Mouse (Mus musculus) liver, adult 2 months (tissue): Measurements from ENCODE around the gene Adap1.

Source experiments
- CTCF ChIP-seq: fragments of 200-500 bp; IDR thresholded peaks from 2 replicates; pipeline ENCODE4 v1.5.1; 2011; ENCODE audit warnings: low read depth, low read length, control low read depth
- POLR2A ChIP-seq: fragments of 200-500 bp; IDR thresholded peaks from 2 replicates; pipeline ENCODE4 v1.6.1; 2011; ENCODE audit warnings: low read length, control low read depth; ENCODE audit not compliant: insufficient read depth; ENCODE audit errors: extremely low read depth

DNA sequence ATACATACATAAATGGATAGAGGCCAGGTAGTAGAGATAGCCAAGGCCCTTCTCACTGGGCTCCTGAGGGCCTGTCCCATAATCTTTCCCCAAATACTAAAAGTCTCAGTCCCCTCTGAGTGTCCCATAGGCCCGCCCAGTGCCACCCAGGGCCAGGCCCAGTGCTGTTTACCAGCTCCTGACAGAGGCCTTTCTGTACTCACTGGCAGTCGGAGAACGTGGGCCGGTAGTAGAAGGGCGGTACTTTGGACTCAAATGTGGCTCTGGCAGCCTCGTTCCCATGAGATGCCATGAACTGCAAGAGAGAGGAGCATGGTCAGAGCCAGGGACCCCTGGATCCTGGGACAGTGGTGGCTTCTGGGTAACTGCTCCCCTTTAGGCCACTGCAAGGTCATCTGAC, 23.3 kb downstream of the Adap1 start:
- no peak for TF ChIP-seq CTCF
- no peak for TF ChIP-seq POLR2A
